Mouse (Mus musculus) hindbrain, embryonic 12.5 days (tissue): ENCODE measurements at regions not wholly inside any gene's neighbourhood (a gene's known extent, or its start where the extent isn't known, plus 50 kb on each side); places are given as distances from the start of the nearest gene placed in this dataset.

ENCODE experiments used
- ATAC-seq: fragments of 200-750 bp; cut with Nextera tagmentation; 2 replicates; pipeline ENCODE4 v1.8.0; 2017; ENCODE audit warnings: moderate TSS enrichment; ENCODE audit not compliant: low FRiP score
- H3K27ac ChIP-seq: fragments of 300-500 bp; sonication (generic); 2 replicates; pipeline ENCODE4 v1.5.1; 2016; ENCODE audit warnings: mild to moderate bottlenecking
- H3K27me3 ChIP-seq: fragments of 300-500 bp; sonication (generic); 2 replicates; pipeline ENCODE4 v1.6.1; 2016; ENCODE audit warnings: mild to moderate bottlenecking
- H3K36me3 ChIP-seq: fragments of 300-500 bp; sonication (generic); 2 replicates; pipeline ENCODE4 v1.6.1; 2016; ENCODE audit warnings: mild to moderate bottlenecking
- H3K4me1 ChIP-seq: fragments of 300-500 bp; sonication (generic); 2 replicates; pipeline ENCODE4 v1.6.1; 2016
- H3K4me2 ChIP-seq: fragments of 300-500 bp; sonication (generic); replicated peaks from 2 replicates; pipeline ENCODE4 v1.6.1; 2016; ENCODE audit warnings: mild to moderate bottlenecking
- H3K4me3 ChIP-seq: fragments of 300-500 bp; sonication (generic); 2 replicates; pipeline ENCODE4 v1.5.1; 2016; ENCODE audit warnings: mild to moderate bottlenecking
- H3K9ac ChIP-seq: fragments of 300-500 bp; sonication (generic); 2 replicates; pipeline ENCODE4 v1.6.1; 2016; ENCODE audit warnings: mild to moderate bottlenecking, moderate library complexity
- H3K9me3 ChIP-seq: fragments of 300-500 bp; sonication (generic); replicated peaks from 2 replicates; pipeline ENCODE4 v1.6.1; 2016; ENCODE audit warnings: mild to moderate bottlenecking
- WGBS: fragments of 180-500 bp; shearing (Covaris S2); methylation state at CpG from one replicate; pipeline ENCODE4 v1.1.7; 2016; 5-methylcytosine and 5-hydroxymethylcytosine counted together

GRCm38 (mm10) chr4:69197577-69197976, 243.4 kb upstream of the Brinp1 start:
- H3K4me3 ChIP-seq, result no peak overlapping the region
- no peaks in the 10 kb centered on the region for H3K4me1 ChIP-seq
- no peak overlapping the region for H3K9ac ChIP-seq
- no peaks in the 10 kb centered on the region for H3K9me3 ChIP-seq
- WGBS, result 88% methylated on average over 1 of the region's 1 CpGs
- H3K27ac ChIP-seq, result no peak overlapping the region
- H3K36me3 ChIP-seq, result no peaks in the 10 kb centered on the region
- H3K27me3 ChIP-seq, result no peaks in the 10 kb centered on the region
- no peak for ATAC-seq
- no peak overlapping the region for H3K4me2 ChIP-seq

DNA sequence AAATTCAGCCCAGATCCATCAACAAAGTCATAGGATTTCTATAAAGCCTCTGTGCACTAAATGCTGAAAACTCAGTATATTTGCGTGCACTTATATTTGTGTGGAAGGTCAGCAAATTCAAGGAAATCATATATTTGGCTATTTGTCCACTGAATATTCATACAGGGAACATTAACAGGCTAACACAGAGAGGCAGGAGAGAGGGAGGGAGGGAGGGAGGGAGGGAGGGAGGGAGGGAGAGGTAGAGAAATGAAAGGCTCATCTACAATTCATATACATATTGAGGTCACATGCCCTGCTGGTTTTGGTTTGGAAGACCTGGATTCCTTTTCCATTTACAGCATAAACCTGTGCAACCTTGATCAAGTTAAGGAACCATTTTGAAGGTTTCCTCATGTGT, 241.9 kb upstream of the Brinp1 start:
- H3K4me3 ChIP-seq, result peak overlapping the region; percentile 40
- H3K27ac ChIP-seq, result no peak overlapping the region
- H3K27me3 ChIP-seq, result no peaks in the 10 kb centered on the region
- 0 out of 2 replicates have a peak overlapping the region, but pooled peaks have one; percentile 50 for H3K9ac ChIP-seq
- H3K4me1 ChIP-seq, result no peaks in the 10 kb centered on the region
- H3K4me2 ChIP-seq, result peak overlapping the region; percentile 63
- ATAC-seq, result no peak
- WGBS, result 90% methylated on average over 1 of the region's 1 CpGs
- no peaks in the 10 kb centered on the region for H3K36me3 ChIP-seq
- H3K9me3 ChIP-seq, result no peaks in the 10 kb centered on the region

GRCm38 (mm10) chr4:69195645-69196044, 241.4 kb upstream of the Brinp1 start:
- ATAC-seq, result peak; percentile 95
- Histone ChIP-seq H3K36me3 (no peaks in the 10 kb centered on the region), H3K27ac (peak overlapping the region; percentile 37; the same call in 1 of the 2 replicates), H3K27me3 (no peaks in the 10 kb centered on the region), H3K4me2 (peak overlapping the region; percentile 63), H3K9ac (peak overlapping the region; percentile 50; the same call in 1 of the 2 replicates), H3K4me1 (no peaks in the 10 kb centered on the region), H3K4me3 (peak overlapping the region; percentile 40), H3K9me3 (no peaks in the 10 kb centered on the region)
- under 1% methylated on average over 13 of the region's 13 CpGs for WGBS
